9 mouse cellular contexts compared by ENCODE assay signal in the genomic region with DNA sequence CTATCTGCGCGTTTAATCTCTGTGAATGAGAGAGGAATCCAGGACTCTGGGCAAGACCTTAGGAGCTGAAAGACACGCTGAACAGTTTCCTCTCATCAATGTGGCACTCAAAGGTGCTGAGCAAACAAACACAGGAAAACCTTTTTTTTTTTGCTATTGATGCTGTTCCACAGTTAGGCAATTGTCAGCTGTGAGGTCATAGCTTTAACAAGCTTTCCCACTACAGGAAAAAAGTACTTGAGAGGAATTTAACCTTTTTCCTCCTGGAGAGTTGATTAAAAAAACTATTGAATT.
DNase-seq lines count a peak whose midpoint lies in the region; ATAC-seq lines count a peak whose summit lies in the region.
"Had no signal": no experiment of that assay in that cellular context is flagged by ENCODE, and none has a peak within 500 bp of the region (broad histone marks: within the 10 kb centered on the region; RNA-seq: fewer than 3 reads in every experiment).

No protein-coding gene starts in this region.

- H3K4me1 ChIP-seq in forebrain, embryonic 16.5 days (replicated peaks; ENCODE audit: control insufficient read depth, insufficient read depth, low read length), result peaks cover 9% of the 10 kb centered on the region
- H3K4me1 ChIP-seq in lung, embryonic 15.5 days, result peaks cover 40% of the 10 kb centered on the region
- H3K4me1 ChIP-seq in stomach, embryonic 14.5 days (ENCODE audit: control insufficient read depth, insufficient read depth, low read length), result peaks cover 22% of the 10 kb centered on the region

- peak overlapping the region; percentile 38; the same call in 1 of the 2 replicates for H3K4me2 ChIP-seq in forebrain, embryonic 16.5 days (ENCODE audit: low read length)
- H3K4me2 ChIP-seq in lung, embryonic 15.5 days, result peak overlapping the region; percentile 44
- H3K4me2 ChIP-seq in stomach, embryonic 14.5 days (replicated peaks; ENCODE audit: low read depth, low read length), result 0 out of 2 replicates have a peak overlapping the region, but pooled peaks have one; percentile 10

- H3K9me3 ChIP-seq in forebrain, embryonic 16.5 days (ENCODE audit: control insufficient read depth, low read length), result no peaks in the 10 kb centered on the region
- no peaks in the 10 kb centered on the region for H3K9me3 ChIP-seq in lung, embryonic 15.5 days
- no peaks in the 10 kb centered on the region for H3K9me3 ChIP-seq in stomach, embryonic 14.5 days (ENCODE audit: control insufficient read depth, low read depth, low read length)

- H3K36me3 ChIP-seq in forebrain, embryonic 16.5 days (ENCODE audit: control insufficient read depth, insufficient read depth), result no peaks in the 10 kb centered on the region
- no peaks in the 10 kb centered on the region for H3K36me3 ChIP-seq in lung, embryonic 15.5 days
- H3K36me3 ChIP-seq in stomach, embryonic 14.5 days (ENCODE audit: control insufficient read depth, insufficient read depth, low read length), result no peaks in the 10 kb centered on the region

- no peak overlapping the region for H3K9ac ChIP-seq in forebrain, embryonic 16.5 days (replicated peaks; ENCODE audit: low read depth, low read length)
- no peak overlapping the region for H3K9ac ChIP-seq in lung, embryonic 15.5 days
- no peak overlapping the region for H3K9ac ChIP-seq in stomach, embryonic 14.5 days (replicated peaks; ENCODE audit: low read depth, low read length)

- H3K27ac ChIP-seq in forebrain, embryonic 16.5 days (ENCODE audit: low read length), result no peak overlapping the region
- peak overlapping the region; percentile 50 for H3K27ac ChIP-seq in lung, embryonic 15.5 days
- H3K27ac ChIP-seq in stomach, embryonic 14.5 days (ENCODE audit: low read length), result peak overlapping the region; percentile 27; the same call in 1 of the 2 replicates
- H3K27ac ChIP-seq: macrophage had no signal

- ATAC-seq in forebrain, embryonic 16.5 days, result no peak
- ATAC-seq in lung, embryonic 15.5 days (ENCODE audit: borderline replicate concordance, extremely low read depth, low FRiP score, low TSS enrichment), result peak; percentile 5; the same call in 1 of the 2 replicates
- ATAC-seq in stomach, embryonic 14.5 days (ENCODE audit: insufficient number of reproducible peaks, insufficient read depth, low FRiP score, low read depth), result no peak

- no peak overlapping the region for H3K4me3 ChIP-seq in forebrain, embryonic 16.5 days (replicated peaks; ENCODE audit: low read length)
- H3K4me3 ChIP-seq in lung, embryonic 15.5 days, result 0 out of 2 replicates have a peak overlapping the region, but pooled peaks have one; percentile 7
- H3K4me3 ChIP-seq in stomach, embryonic 14.5 days (ENCODE audit: low read depth, low read length), result no peak overlapping the region

- WGBS in forebrain, embryonic 16.5 days, result 24% methylated on average over 3 of the region's 3 CpGs
- 8% methylated on average over 3 of the region's 3 CpGs for whole genome bisulfite sequencing in lung, embryonic 15.5 days
- WGBS in stomach, embryonic 14.5 days, result 39% methylated on average over 3 of the region's 3 CpGs

- no peaks in the 10 kb centered on the region for H3K27me3 ChIP-seq in forebrain, embryonic 16.5 days (replicated peaks; ENCODE audit: control insufficient read depth, insufficient read depth, low read length)
- H3K27me3 ChIP-seq in lung, embryonic 15.5 days, result no peaks in the 10 kb centered on the region
- H3K27me3 ChIP-seq in stomach, embryonic 14.5 days (ENCODE audit: control insufficient read depth, insufficient read depth, low read length), result no peaks in the 10 kb centered on the region

- peak; percentile 13 for DNase-seq in kidney, postnatal 14 days
- DNase-seq in kidney, adult 18-20 months, result no peak
- no peak for DNase-seq in right cerebral cortex, adult 2 months (ENCODE audit: low spot score in 2 of 2)
- DNase-seq in left cerebral cortex, adult 11 months (ENCODE audit: low spot score), result no peak
- DNase-seq in yolk sac, embryonic 10.5 days (ENCODE audit: low spot score), result no peak
